Mouse (Mus musculus): ENCODE results near the gene Asf1b.

DNA sequence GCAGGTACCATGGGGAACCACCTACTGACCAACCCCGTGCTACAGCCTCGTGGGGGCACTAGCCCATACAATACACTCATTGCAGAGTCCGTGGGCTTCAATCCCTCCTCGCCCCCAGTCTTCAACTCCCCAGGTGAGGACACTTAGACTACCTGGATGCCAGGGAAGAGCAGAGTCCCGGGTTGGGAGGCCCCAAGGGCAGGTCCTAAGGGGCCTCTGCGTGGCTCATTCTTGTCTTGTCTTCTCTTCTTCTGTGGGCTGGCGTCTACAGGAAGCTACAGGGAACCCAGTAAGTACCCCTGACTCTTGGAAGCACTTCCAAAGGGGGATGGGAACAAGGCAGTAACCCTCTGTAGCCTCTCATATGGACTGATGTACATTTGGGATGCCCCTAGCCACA is 17.7 kb upstream of the Asf1b start:
- TF ChIP-seq CTCF (IDR thresholded peaks at IDR 0.05; ENCODE audit: low read depth, low read length): no peak
- TF ChIP-seq POLR2A (IDR thresholded peaks at IDR 0.05; ENCODE audit: insufficient read depth, low read length): no peak

All from ES-Bruce4 (cell line).